ENCODE assay signal across 35 mouse cellular contexts in the genomic region with DNA sequence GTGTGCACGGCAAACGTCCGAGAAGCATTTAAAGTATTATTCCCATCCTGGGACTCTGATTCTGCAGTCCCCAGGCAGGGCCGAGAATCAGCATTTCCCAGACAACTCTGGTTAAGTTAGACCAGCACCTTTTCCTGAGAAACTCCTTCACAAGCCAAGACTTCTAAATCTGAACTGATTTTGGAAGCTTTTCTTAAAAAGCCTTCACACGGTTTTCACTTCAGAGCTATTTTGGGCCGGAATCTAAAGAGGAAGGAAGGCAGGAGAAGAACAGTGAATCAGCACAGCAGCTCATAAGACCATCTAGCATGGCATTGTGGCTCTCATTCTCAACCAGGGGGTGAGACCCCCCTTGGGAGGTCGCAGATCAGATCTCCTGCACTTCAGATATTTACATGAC. TPM values are rescaled to one million over a fixed set of nuclear protein-coding genes. Genes with fewer than 3 reads are reported as not detected.
DNase-seq lines count a peak whose midpoint lies in the region; TF ChIP-seq lines count a peak whose summit lies in the region.
"Had no signal": no experiment of that assay in that cellular context is flagged by ENCODE, and none has a peak within 500 bp of the region (broad histone marks: within the 10 kb centered on the region; RNA-seq: fewer than 3 reads in every experiment).

No protein-coding gene starts in this region.

- WGBS in kidney, adult 2 months: 80% methylated on average over 7 of the region's 7 CpGs

- no peak for TF ChIP-seq CTCF in kidney, adult 2 months (conservative IDR thresholded peaks at IDR 0.05; ENCODE audit: insufficient read depth, insufficient read length, low read depth, low read length)

- H3K36me3 ChIP-seq in kidney, adult 2 months (ENCODE audit: control insufficient read depth, insufficient read depth, low read length): no peaks in the 10 kb centered on the region
- H3K36me3 ChIP-seq: embryonic facial prominence, embryonic 12.5 days; forebrain, embryonic 15.5 days; G1E; heart, embryonic 13.5 days; intestine, embryonic 15.5 days; liver, embryonic 12.5 days; midbrain, embryonic 12.5 days; neural tube, embryonic 12.5 days had no signal

- no peaks in the 10 kb centered on the region for H3K27me3 ChIP-seq in kidney, adult 2 months (replicated peaks; ENCODE audit: control insufficient read depth, insufficient read depth, low read length)
- H3K27me3 ChIP-seq: embryonic facial prominence, embryonic 12.5 days; forebrain, embryonic 15.5 days; heart, embryonic 13.5 days; intestine, embryonic 15.5 days; liver, embryonic 12.5 days; megakaryocyte, embryonic 14.5 days; midbrain, embryonic 12.5 days; neural tube, embryonic 12.5 days; Patski had no signal

- intact Hi-C loops in left cerebral cortex, postnatal 25 days (cut with DNase I): no loop called here

- H3K4me1 ChIP-seq in kidney, adult 2 months (ENCODE audit: control insufficient read depth, insufficient read depth, low read length): no peaks in the 10 kb centered on the region
- H3K4me1 ChIP-seq: intestine, embryonic 15.5 days; liver, embryonic 12.5 days; megakaryocyte, embryonic 14.5 days had no signal

- no peak overlapping the region for H3K27ac ChIP-seq in kidney, adult 2 months (ENCODE audit: insufficient read depth, low read depth, low read length)
- H3K27ac ChIP-seq: embryonic facial prominence, embryonic 12.5 days; forebrain, embryonic 15.5 days; gastrocnemius, adult 2 months; heart, adult 2 months; heart, embryonic 13.5 days; intestine, embryonic 15.5 days; kidney, postnatal 0 days; liver, embryonic 12.5 days; midbrain, embryonic 12.5 days; neural tube, embryonic 12.5 days had no signal

- TF ChIP-seq POLR2A in kidney, adult 2 months (IDR thresholded peaks at IDR 0.05; ENCODE audit: low read depth, low read length): no peak

- peak; percentile 45 to 70 for DNase-seq in frontal cortex, adult 2 months (ENCODE audit: extremely low spot score in 1 of 2, low spot score in 1 of 2)
- DNase-seq in frontal cortex, postnatal 25 days (ENCODE audit: low spot score in 2 of 2): no peak
- peak; percentile 54 for DNase-seq in right cerebral cortex, adult 18-20 months
- DNase-seq in right cerebral cortex, postnatal 4 days: no peak
- DNase-seq in left cerebral cortex, postnatal 25 days (ENCODE audit: low spot score in 2 of 2): peak; percentile 28 to 88
- no peak for DNase-seq in cerebellum, postnatal 14 days
- no peak for DNase-seq in kidney, adult 2 months
- DNase-seq: adrenal gland, postnatal 10 days; cerebellum, adult 11 months; cerebellum, adult 9-10 months; embryo, embryonic 11 days; gastrocnemius, adult 2 months; gastrocnemius, postnatal 36 days; heart, adult 2 months; heart, postnatal 10 days; kidney, adult 8-10 months; layer of hippocampus, adult 9-11 months; liver, postnatal 0 days; lung, postnatal 4 days; spleen, adult 18-20 months; thymus, adult 18-20 months; thymus, postnatal 25 days had no signal

- no peak overlapping the region for H3K4me3 ChIP-seq in kidney, adult 2 months (ENCODE audit: insufficient read depth, low read depth, low read length)
- H3K4me3 ChIP-seq: embryonic facial prominence, embryonic 12.5 days; forebrain, embryonic 15.5 days; gastrocnemius, adult 2 months; heart, adult 2 months; heart, embryonic 13.5 days; intestine, embryonic 15.5 days; liver, embryonic 12.5 days; midbrain, embryonic 12.5 days; myocyte; neural tube, embryonic 12.5 days had no signal

RNA-seq across cellular contexts. Expression of a gene that starts 57.5 kb away (rescaled TPM):
- polyA plus RNA-seq in frontal cortex, adult 2 months (2012; rRNA removed): 179 and 194 TPM in 2 replicates
- total RNA-seq in left cerebral cortex, postnatal 25 days (2021): 100 to 1,000 TPM; 223 to 224 TPM
- 71.8 and 75.4 TPM in 2 replicates for polyA plus RNA-seq in kidney, adult 2 months (2012; rRNA removed)
- total RNA-seq: gastrocnemius, adult 2 months; gastrocnemius, postnatal 36 days; heart, adult 2 months; heart, postnatal 10 days; hematopoietic stem cell, adult 5-6 weeks had no signal
- polyA plus RNA-seq: G1E had no signal

Comparison
In these comparisons a context has a peak if more than half of its experiments do, and no peak if none do; other contexts are left out.
1. DNase-seq: peak in frontal cortex, adult 2 months (2 of 2), right cerebral cortex, adult 18-20 months (single experiment) and left cerebral cortex, postnatal 25 days (2 of 2); none in frontal cortex, postnatal 25 days (0 of 2), right cerebral cortex, postnatal 4 days (single experiment), cerebellum, postnatal 14 days (0 of 2) and kidney, adult 2 months (single experiment).